Mouse (Mus musculus) ES-Bruce4 (cell line): ENCODE measurements at regions not wholly inside any gene's neighbourhood (a gene's known extent, or its start where the extent isn't known, plus 50 kb on each side); places are given as distances from the start of the nearest gene placed in this dataset.

Experiments used
- CTCF ChIP-seq: IDR thresholded peaks from one replicate; pipeline ENCODE4 v1.8.1; 2011; ENCODE audit warnings: low read depth, low read length
- POLR2A ChIP-seq: IDR thresholded peaks from one replicate; pipeline ENCODE4 v1.8.1; 2011; ENCODE audit warnings: low read length; ENCODE audit not compliant: insufficient read depth

DNA sequence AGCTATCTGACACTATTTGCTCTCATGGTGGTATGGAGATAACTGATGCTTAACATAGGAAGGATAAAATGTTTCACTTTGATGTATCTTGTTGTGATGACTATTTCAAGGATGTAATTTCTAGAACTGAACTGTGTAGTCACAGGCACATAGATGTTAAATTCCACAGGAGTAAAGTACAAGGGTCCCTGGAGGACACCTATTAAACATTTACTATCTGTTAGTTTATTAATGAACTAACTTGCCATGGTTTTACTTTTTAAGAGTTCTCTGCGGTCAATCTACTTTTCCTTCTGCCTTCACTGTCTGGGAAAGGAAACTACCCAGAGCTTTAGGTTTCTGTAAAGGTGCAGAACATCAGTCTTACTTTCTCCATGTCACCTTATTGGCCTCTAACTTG, 198.5 kb upstream of the Fut9 start:
- TF ChIP-seq CTCF (no peak), POLR2A (no peak)
